Mouse (Mus musculus): ENCODE data around the gene Nav3.

- no peak for TF ChIP-seq CTCF (IDR thresholded peaks at IDR 0.05; ENCODE audit: low read depth)
- TF ChIP-seq EP300 (IDR thresholded peaks at IDR 0.05; ENCODE audit: low read depth), result no peak
Observed at GRCm38 (mm10) chr10:110322082-110322632, 133.8 kb downstream of the Nav3 start.
